Mouse (Mus musculus) bone marrow, adult 2 months (tissue): ENCODE results near the gene Fgr. TPM values are rescaled to one million over a fixed set of nuclear protein-coding genes. Genes with fewer than 3 reads are reported as not detected.

Experiments used
- H3K27ac ChIP-seq: fragments of 200-500 bp; 2 replicates; pipeline ENCODE4 v1.5.1; 2012; ENCODE audit warnings: low read depth, mild to moderate bottlenecking, control low read depth, inconsistent platforms, low read length; ENCODE audit not compliant: control insufficient read depth, poor library complexity, insufficient read depth
- H3K4me1 ChIP-seq: fragments of 200-500 bp; 2 replicates; pipeline ENCODE4 v1.6.1; 2011; ENCODE audit warnings: low read length; ENCODE audit not compliant: control insufficient read depth, insufficient read depth
- H3K4me3 ChIP-seq: fragments of 200-500 bp; replicated peaks from 2 replicates; pipeline ENCODE3; 2011; ENCODE audit warnings: mild to moderate bottlenecking, low read depth, low read length, control low read depth; ENCODE audit not compliant: control insufficient read depth
- CTCF ChIP-seq: fragments of 200-500 bp; IDR thresholded peaks from 2 replicates; pipeline ENCODE4 v1.5.1; 2011; ENCODE audit warnings: low read length, control low read depth; ENCODE audit not compliant: control insufficient read depth, insufficient read depth
- POLR2A ChIP-seq: fragments of 200-500 bp; IDR thresholded peaks from 2 replicates; pipeline ENCODE4 v1.6.1; 2011; ENCODE audit warnings: low read depth, mild to moderate bottlenecking, control low read depth, low read length, borderline replicate concordance; ENCODE audit not compliant: control insufficient read depth
- WGBS: fragments of 180-500 bp; shearing (Covaris S2); methylation state at CpG from one replicate; pipeline ENCODE4 v1.1.7; 2018; 5-methylcytosine and 5-hydroxymethylcytosine counted together
- polyA plus RNA-seq: library from polyadenylated mRNA; stranded (reverse); fragments of >200 nt; gene quantifications from 2 replicates; pipeline ENCODE4 v1.2.4, GENCODE M21; 2011; ENCODE audit warnings: low replicate concordance; ENCODE audit not compliant: missing spikeins, insufficient read depth, insufficient read length

Gene Fgr
- polyA plus RNA-seq, 1 experiment: 53.3 TPM

- Histone ChIP-seq H3K4me3 (peak overlapping the region; percentile 36), H3K27ac (peak overlapping the region; percentile 46), H3K4me1 (no peaks in the 10 kb centered on the region; the same call in 1 of the 2 replicates)
- 5% methylated on average over 18 of the region's 18 CpGs for WGBS
- TF ChIP-seq POLR2A (no peak; the same call in 1 of the 2 replicates), CTCF (no peak)
Observed at GRCm38 (mm10) chr4:133013266-133013891, 39.5 kb downstream of the Fgr start.

- Histone ChIP-seq H3K4me1 (no peaks in the 10 kb centered on the region; the same call in 1 of the 2 replicates), H3K27ac (no peak overlapping the region), H3K4me3 (no peak overlapping the region)
- WGBS: 37% methylated on average over 5 of the region's 5 CpGs
- no peak for TF ChIP-seq CTCF
- TF ChIP-seq POLR2A: no peak
Observed at GRCm38 (mm10) chr4:133014088-133014487, 40.2 kb downstream of the Fgr start.

- TF ChIP-seq CTCF (no peak), POLR2A (no peak)
- 64% methylated on average over 10 of the region's 10 CpGs for WGBS
- no peaks in the 10 kb centered on the region; the same call in 1 of the 2 replicates for H3K4me1 ChIP-seq
- no peak overlapping the region for H3K4me3 ChIP-seq
- no peak overlapping the region for H3K27ac ChIP-seq
Observed at GRCm38 (mm10) chr4:133014896-133015709, 41.2 kb downstream of the Fgr start.

- Histone ChIP-seq H3K4me1 (no peaks in the 10 kb centered on the region; the same call in 1 of the 2 replicates), H3K27ac (no peak overlapping the region), H3K4me3 (no peak overlapping the region)
- no peak for TF ChIP-seq CTCF
- no peak for TF ChIP-seq POLR2A
- WGBS: 60% methylated on average over 9 of the region's 9 CpGs
Observed at GRCm38 (mm10) chr4:133015710-133016651, 42.1 kb downstream of the Fgr start.

- Histone ChIP-seq H3K4me3 (no peak overlapping the region), H3K4me1 (no peaks in the 10 kb centered on the region; the same call in 1 of the 2 replicates), H3K27ac (no peak overlapping the region)
- no peak for TF ChIP-seq CTCF
- no peak for TF ChIP-seq POLR2A
- 72% methylated on average over 4 of the region's 4 CpGs for WGBS
Observed at GRCm38 (mm10) chr4:133016677-133017415, 43.0 kb downstream of the Fgr start.

GRCm38 (mm10) chr4:133017597-133018262 lies 43.8 kb downstream of the Fgr start:
- no peaks in the 10 kb centered on the region; the same call in 1 of the 2 replicates for H3K4me1 ChIP-seq
- H3K27ac ChIP-seq: no peak overlapping the region
- WGBS: 42% methylated on average over 6 of the region's 6 CpGs
- TF ChIP-seq POLR2A: no peak
- no peak for TF ChIP-seq CTCF
- H3K4me3 ChIP-seq: no peak overlapping the region

GRCm38 (mm10) chr4:133018263-133018798 lies 44.4 kb downstream of the Fgr start:
- H3K4me1 ChIP-seq: no peaks in the 10 kb centered on the region; the same call in 1 of the 2 replicates
- no peak overlapping the region for H3K4me3 ChIP-seq
- no peak for TF ChIP-seq POLR2A
- TF ChIP-seq CTCF: no peak
- no peak overlapping the region for H3K27ac ChIP-seq
- 68% methylated on average over 3 of the region's 3 CpGs for WGBS
